Mouse (Mus musculus): ENCODE data around the gene Lamtor2. TPM values are rescaled to one million over a fixed set of nuclear protein-coding genes. Genes with fewer than 3 reads are reported as not detected.

The Lamtor2 gene
- polyA plus RNA-seq, 1 experiment from 2014 or later = 102 TPM

- Histone ChIP-seq H3K9me3 (replicated peaks) (no peaks in the 10 kb centered on the region), H3K4me1 (peaks cover 20% of the 10 kb centered on the region), H3K27me3 (replicated peaks) (peaks cover 20% of the 10 kb centered on the region), H3K4me3 (no peak overlapping the region), H3K4me2 (no peak overlapping the region), H3K27ac (no peak overlapping the region), H3K9ac (no peak overlapping the region), H3K36me3 (no peaks in the 10 kb centered on the region; the same call in 1 of the 2 replicates)
- WGBS (ENCODE audit: insufficient replicate concordance) = 71% methylated on average over 4 of the region's 4 CpGs
- no peak for ATAC-seq
Measured at GRCm38 (mm10) chr3:88518411-88518810, 34.5 kb downstream of the Lamtor2 start.

GRCm38 (mm10) chr3:88516407-88516806 is 36.5 kb downstream of the Lamtor2 start:
- Histone ChIP-seq H3K36me3 (no peaks in the 10 kb centered on the region), H3K27ac (no peak overlapping the region), H3K4me1 (peaks cover 35% of the 10 kb centered on the region), H3K9me3 (replicated peaks) (no peaks in the 10 kb centered on the region), H3K9ac (no peak overlapping the region), H3K4me3 (no peak overlapping the region), H3K4me2 (no peak overlapping the region), H3K27me3 (replicated peaks) (peaks cover 27% of the 10 kb centered on the region)
- WGBS (ENCODE audit: insufficient replicate concordance) = 63% methylated on average over 2 of the region's 2 CpGs
- no peak for ATAC-seq

- 93% methylated on average over 2 of the region's 2 CpGs for WGBS (ENCODE audit: insufficient replicate concordance)
Measured at GRCm38 (mm10) chr3:88515095-88515386, 37.8 kb downstream of the Lamtor2 start.

GRCm38 (mm10) chr3:88514231-88515094 is 38.4 kb downstream of the Lamtor2 start:
- Histone ChIP-seq H3K4me1 (peaks cover 52% of the 10 kb centered on the region), H3K36me3 (no peaks in the 10 kb centered on the region), H3K9ac (no peak overlapping the region), H3K4me3 (no peak overlapping the region), H3K27me3 (replicated peaks) (peaks cover 23% of the 10 kb centered on the region), H3K4me2 (no peak overlapping the region), H3K9me3 (replicated peaks) (no peaks in the 10 kb centered on the region), H3K27ac (no peak overlapping the region)
- no peak for ATAC-seq
- WGBS (ENCODE audit: insufficient replicate concordance) = 60% methylated on average over 10 of the region's 10 CpGs

More at GRCm38 (mm10) chr3:88515095-88515386, 37.8 kb downstream of the Lamtor2 start:
- Histone ChIP-seq H3K4me1 (peaks cover 47% of the 10 kb centered on the region), H3K27ac (no peak overlapping the region), H3K9me3 (replicated peaks) (no peaks in the 10 kb centered on the region), H3K9ac (no peak overlapping the region), H3K36me3 (no peaks in the 10 kb centered on the region), H3K4me2 (no peak overlapping the region), H3K4me3 (no peak overlapping the region), H3K27me3 (replicated peaks) (peaks cover 26% of the 10 kb centered on the region)
- no peak for ATAC-seq

GRCm38 (mm10) chr3:88513546-88514115 is 39.2 kb downstream of the Lamtor2 start:
- Histone ChIP-seq H3K4me2 (no peak overlapping the region), H3K9ac (no peak overlapping the region), H3K4me3 (no peak overlapping the region), H3K4me1 (peaks cover 59% of the 10 kb centered on the region), H3K36me3 (no peaks in the 10 kb centered on the region), H3K27ac (0 out of 2 replicates have a peak overlapping the region, but pooled peaks have one; percentile 36), H3K9me3 (replicated peaks) (no peaks in the 10 kb centered on the region), H3K27me3 (replicated peaks) (peaks cover 23% of the 10 kb centered on the region)
- no peak for ATAC-seq
- WGBS (ENCODE audit: insufficient replicate concordance) = 46% methylated on average over 7 of the region's 7 CpGs

- H3K27ac ChIP-seq = no peak overlapping the region
- H3K9me3 ChIP-seq (replicated peaks) = no peaks in the 10 kb centered on the region
- 30% methylated on average over 12 of the region's 15 CpGs for WGBS (ENCODE audit: insufficient replicate concordance)
- no peak for ATAC-seq
- peaks cover 65% of the 10 kb centered on the region for H3K4me1 ChIP-seq
- H3K9ac ChIP-seq = no peak overlapping the region
- H3K4me3 ChIP-seq = no peak overlapping the region
- H3K36me3 ChIP-seq = no peaks in the 10 kb centered on the region
- H3K4me2 ChIP-seq = no peak overlapping the region
- peaks cover 20% of the 10 kb centered on the region for H3K27me3 ChIP-seq (replicated peaks)
Measured at GRCm38 (mm10) chr3:88512896-88513545, 39.9 kb downstream of the Lamtor2 start.

- Histone ChIP-seq H3K4me3 (no peak overlapping the region), H3K4me1 (peaks cover 71% of the 10 kb centered on the region), H3K36me3 (no peaks in the 10 kb centered on the region), H3K9me3 (replicated peaks) (no peaks in the 10 kb centered on the region), H3K27ac (no peak overlapping the region), H3K9ac (no peak overlapping the region), H3K4me2 (no peak overlapping the region), H3K27me3 (replicated peaks) (peaks cover 20% of the 10 kb centered on the region)
- WGBS (ENCODE audit: insufficient replicate concordance) = 44% methylated on average over 6 of the region's 6 CpGs
- ATAC-seq = no peak
Measured at GRCm38 (mm10) chr3:88512141-88512895, 40.6 kb downstream of the Lamtor2 start.

- Histone ChIP-seq H3K4me1 (peaks cover 78% of the 10 kb centered on the region), H3K27me3 (replicated peaks) (peaks cover 13% of the 10 kb centered on the region), H3K36me3 (no peaks in the 10 kb centered on the region), H3K27ac (no peak overlapping the region), H3K4me3 (no peak overlapping the region), H3K9ac (no peak overlapping the region), H3K9me3 (replicated peaks) (no peaks in the 10 kb centered on the region), H3K4me2 (no peak overlapping the region)
- 36% methylated on average over 4 of the region's 4 CpGs for WGBS (ENCODE audit: insufficient replicate concordance)
- ATAC-seq = no peak
Measured at GRCm38 (mm10) chr3:88511559-88511958, 41.3 kb downstream of the Lamtor2 start.

- 48% methylated on average over 13 of the region's 13 CpGs for WGBS (ENCODE audit: insufficient replicate concordance)
- Histone ChIP-seq H3K27me3 (replicated peaks) (peaks cover 8% of the 10 kb centered on the region), H3K4me2 (peak overlapping the region; percentile 84), H3K9ac (peak overlapping the region; percentile 70), H3K36me3 (no peaks in the 10 kb centered on the region), H3K27ac (peak overlapping the region; percentile 77), H3K4me3 (peak overlapping the region; percentile 53), H3K4me1 (peaks cover 83% of the 10 kb centered on the region), H3K9me3 (replicated peaks) (no peaks in the 10 kb centered on the region)
- ATAC-seq = no peak
Measured at GRCm38 (mm10) chr3:88510421-88511289, 42.2 kb downstream of the Lamtor2 start.

- H3K27ac ChIP-seq = peak within 1 kb of the TSS; percentile 77
- no peaks in the 10 kb centered on the region for H3K9me3 ChIP-seq (replicated peaks)
- peaks cover 8% of the 10 kb centered on the region for H3K27me3 ChIP-seq (replicated peaks)
- peak within 1 kb of the TSS; percentile 70 for H3K9ac ChIP-seq
- peak within 1 kb of the TSS; percentile 53 for H3K4me3 ChIP-seq
- peak within 1 kb of the TSS; percentile 84 for H3K4me2 ChIP-seq
- no peaks in the 10 kb centered on the region for H3K36me3 ChIP-seq
- ATAC-seq = peak; percentile 91
- peaks cover 88% of the 10 kb centered on the region for H3K4me1 ChIP-seq
- under 1% methylated on average over 31 of the region's 31 CpGs for WGBS (ENCODE audit: insufficient replicate concordance)
Measured at GRCm38 (mm10) chr3:88509692-88510420, 43.0 kb downstream of the Lamtor2 start, which contains the start of gene Lmna. TSS of gene Lmna (minus strand) at chr3:88509956.

All from liver, embryonic 12.5 days (tissue).